Mouse (Mus musculus): ENCODE measurements around the gene Cd40. TPM values are rescaled to one million over a fixed set of nuclear protein-coding genes. Genes with fewer than 3 reads are reported as not detected.

Gene Cd40
- polyA plus RNA-seq (2014; fragmentation: Nextera tagmentation; extraction: Ambion mirVana): 4.2 and 6.4 TPM in 2 replicates

DNA sequence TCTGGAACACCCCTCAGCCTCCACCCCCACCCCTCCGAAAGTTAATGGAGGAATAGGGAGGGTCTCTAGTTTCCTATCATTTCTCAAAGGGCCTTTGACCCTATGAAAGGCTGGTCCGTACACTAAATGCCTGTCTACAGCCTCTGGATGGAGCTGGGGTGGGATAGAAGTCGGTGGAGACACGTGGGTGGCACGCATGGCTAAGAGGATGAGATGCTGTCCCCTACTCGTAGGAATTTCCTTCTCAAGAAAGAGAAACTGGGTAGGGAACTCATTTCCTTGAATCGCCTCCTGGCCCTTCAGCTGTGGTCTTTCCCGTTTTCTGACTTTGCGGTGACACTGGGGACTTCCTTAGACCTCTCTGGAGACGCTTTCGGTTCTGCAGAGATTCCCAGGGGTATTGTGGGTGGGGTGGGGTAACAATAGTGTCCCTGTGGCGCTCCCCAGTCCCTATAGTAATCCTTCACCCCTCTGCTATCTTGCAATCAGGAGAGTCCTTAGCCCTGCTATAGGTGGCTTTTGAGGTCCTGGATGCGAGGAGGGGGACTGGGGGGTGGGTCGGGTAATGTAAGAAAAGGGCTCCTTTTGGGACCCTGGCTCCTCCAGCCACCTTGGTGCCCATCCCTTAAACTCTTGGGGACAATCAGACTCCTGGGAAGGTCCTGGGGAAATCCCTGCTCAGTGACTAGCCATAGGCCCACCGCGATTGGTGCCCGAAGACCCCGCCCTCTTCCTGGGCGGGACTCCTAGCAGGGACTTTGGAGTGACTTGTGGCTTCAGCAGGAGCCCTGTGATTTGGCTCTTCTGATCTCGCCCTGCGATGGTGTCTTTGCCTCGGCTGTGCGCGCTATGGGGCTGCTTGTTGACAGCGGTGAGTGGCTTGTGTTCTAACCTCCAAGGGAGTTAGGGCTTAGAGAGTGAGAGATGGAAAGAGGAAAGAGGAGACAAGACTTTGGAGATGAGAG lies at the start of gene Cd40:
Cd40 (plus strand) TSS at position 740 of the 965 bp plus-strand sequence.
- H3K27ac ChIP-seq (replicated peaks; ENCODE audit: low read depth, low read length): no peak within 1 kb of the TSS

DNA sequence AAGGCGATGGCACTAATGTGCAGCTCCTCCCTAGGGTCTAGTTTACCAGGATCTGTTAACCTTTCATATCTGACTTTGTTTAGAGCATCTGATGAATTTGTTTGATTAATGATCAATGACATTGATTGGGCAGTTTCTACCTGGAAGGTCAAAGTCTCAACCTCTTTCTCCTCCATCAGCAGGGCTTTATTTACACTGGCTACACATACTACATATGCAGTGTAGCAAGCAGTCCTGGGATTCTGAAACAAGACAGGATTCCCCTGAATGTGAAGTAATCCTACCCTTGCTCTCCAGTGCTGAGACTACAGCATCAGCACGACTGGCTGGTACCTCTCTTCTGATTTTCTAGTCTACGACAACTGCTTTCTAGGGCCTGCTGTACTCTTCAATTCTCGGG lies 48.6 kb upstream of the Cd40 start:
- 93% methylated on average over 4 of the region's 4 CpGs for WGBS
- DNase-seq (ENCODE audit: low spot score): no peak
- H3K4me3 ChIP-seq (ENCODE audit: low read depth, low read length): no peak overlapping the region

More for the DNA sequence above, at the start of gene Cd40:
- no peak within 1 kb of the TSS for H3K9ac ChIP-seq (ENCODE audit: low read depth, low read length)
- peak within 1 kb of the TSS; percentile 44 for H3K4me2 ChIP-seq (ENCODE audit: low read depth, low read length)
- DNase-seq (ENCODE audit: low spot score): peak; percentile 81
- H3K9me3 ChIP-seq (ENCODE audit: control insufficient read depth, low read length): no peaks in the 10 kb centered on the region
- 13% methylated on average over 24 of the region's 25 CpGs for WGBS
- peak; percentile 84 for ATAC-seq (ENCODE audit: low read depth)
- H3K27me3 ChIP-seq (replicated peaks; ENCODE audit: control insufficient read depth, insufficient read depth, low read length): peaks cover 6% of the 10 kb centered on the region; the same call in 1 of the 2 replicates
- peaks cover 5% of the 10 kb centered on the region; the same call in 1 of the 2 replicates for H3K4me1 ChIP-seq (ENCODE audit: control insufficient read depth, insufficient read depth, low read length)
- H3K36me3 ChIP-seq (ENCODE audit: control insufficient read depth, insufficient read depth, low read length): no peaks in the 10 kb centered on the region
- peak within 1 kb of the TSS; percentile 27 for H3K4me3 ChIP-seq (ENCODE audit: low read depth, low read length)

GRCm38 (mm10) chr2:165007986-165008385 lies 47.4 kb upstream of the Cd40 start:
- H3K9me3 ChIP-seq (ENCODE audit: control insufficient read depth, low read length): no peaks in the 10 kb centered on the region
- no peaks in the 10 kb centered on the region for H3K4me1 ChIP-seq (ENCODE audit: control insufficient read depth, insufficient read depth, low read length)
- H3K36me3 ChIP-seq (ENCODE audit: control insufficient read depth, insufficient read depth, low read length): peaks cover 100% of the 10 kb centered on the region
- H3K27ac ChIP-seq (replicated peaks; ENCODE audit: low read depth, low read length): no peak overlapping the region
- WGBS: 100% methylated on average over 1 of the region's 1 CpGs
- no peak overlapping the region for H3K9ac ChIP-seq (ENCODE audit: low read depth, low read length)
- H3K4me3 ChIP-seq (ENCODE audit: low read depth, low read length): no peak overlapping the region
- DNase-seq (ENCODE audit: low spot score): no peak
- H3K4me2 ChIP-seq (ENCODE audit: low read depth, low read length): no peak overlapping the region
- no peak for ATAC-seq (ENCODE audit: low read depth)
- no peaks in the 10 kb centered on the region for H3K27me3 ChIP-seq (replicated peaks; ENCODE audit: control insufficient read depth, insufficient read depth, low read length)

More for the DNA sequence above, 48.6 kb upstream of the Cd40 start:
- Histone ChIP-seq H3K4me1 (ENCODE audit: control insufficient read depth, insufficient read depth, low read length) (no peaks in the 10 kb centered on the region), H3K27me3 (replicated peaks; ENCODE audit: control insufficient read depth, insufficient read depth, low read length) (no peaks in the 10 kb centered on the region), H3K4me2 (ENCODE audit: low read depth, low read length) (no peak overlapping the region), H3K9me3 (ENCODE audit: control insufficient read depth, low read length) (no peaks in the 10 kb centered on the region), H3K36me3 (ENCODE audit: control insufficient read depth, insufficient read depth, low read length) (peaks cover 100% of the 10 kb centered on the region), H3K27ac (replicated peaks; ENCODE audit: low read depth, low read length) (no peak overlapping the region), H3K9ac (ENCODE audit: low read depth, low read length) (no peak overlapping the region)
- no peak for ATAC-seq (ENCODE audit: low read depth)

GRCm38 (mm10) chr2:165009161-165009560 lies 46.3 kb upstream of the Cd40 start:
- ATAC-seq (ENCODE audit: low read depth): no peak
- no peak for DNase-seq (ENCODE audit: low spot score)
- WGBS: 95% methylated on average over 14 of the region's 14 CpGs
- no peak overlapping the region for H3K9ac ChIP-seq (ENCODE audit: low read depth, low read length)
- H3K36me3 ChIP-seq (ENCODE audit: control insufficient read depth, insufficient read depth, low read length): peaks cover 93% of the 10 kb centered on the region
- no peak overlapping the region for H3K4me3 ChIP-seq (ENCODE audit: low read depth, low read length)
- H3K4me1 ChIP-seq (ENCODE audit: control insufficient read depth, insufficient read depth, low read length): no peaks in the 10 kb centered on the region
- no peak overlapping the region for H3K4me2 ChIP-seq (ENCODE audit: low read depth, low read length)
- H3K27me3 ChIP-seq (replicated peaks; ENCODE audit: control insufficient read depth, insufficient read depth, low read length): no peaks in the 10 kb centered on the region
- H3K9me3 ChIP-seq (ENCODE audit: control insufficient read depth, low read length): no peaks in the 10 kb centered on the region
- no peak overlapping the region for H3K27ac ChIP-seq (replicated peaks; ENCODE audit: low read depth, low read length)

DNA sequence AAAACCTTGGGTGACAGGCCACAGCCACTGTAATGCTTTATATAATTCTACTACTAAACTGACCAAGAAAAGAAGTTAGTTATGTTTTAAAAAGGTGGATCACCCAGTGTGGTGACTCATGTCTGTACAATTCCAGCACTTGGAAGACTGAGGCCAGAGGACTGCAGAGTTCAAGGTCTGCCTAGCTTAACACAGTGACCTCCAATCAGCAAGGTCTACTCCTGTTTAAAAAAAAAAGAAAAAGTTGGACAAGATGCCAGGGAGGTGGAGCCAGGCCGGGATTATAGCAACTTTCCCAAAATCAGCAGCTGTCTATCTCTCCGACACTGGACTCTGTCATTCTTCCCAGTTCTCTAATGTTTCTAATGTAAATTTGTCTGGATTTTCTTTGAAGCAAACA lies 45.8 kb upstream of the Cd40 start:
- ATAC-seq (ENCODE audit: low read depth) (no peak), DNase-seq (ENCODE audit: low spot score) (no peak)
- Histone ChIP-seq H3K4me3 (ENCODE audit: low read depth, low read length) (no peak overlapping the region), H3K4me1 (ENCODE audit: control insufficient read depth, insufficient read depth, low read length) (no peaks in the 10 kb centered on the region), H3K27me3 (replicated peaks; ENCODE audit: control insufficient read depth, insufficient read depth, low read length) (no peaks in the 10 kb centered on the region), H3K9me3 (ENCODE audit: control insufficient read depth, low read length) (no peaks in the 10 kb centered on the region), H3K27ac (replicated peaks; ENCODE audit: low read depth, low read length) (no peak overlapping the region), H3K9ac (ENCODE audit: low read depth, low read length) (no peak overlapping the region), H3K4me2 (ENCODE audit: low read depth, low read length) (no peak overlapping the region), H3K36me3 (ENCODE audit: control insufficient read depth, insufficient read depth, low read length) (peaks cover 89% of the 10 kb centered on the region)
- WGBS: 88% methylated on average over 2 of the region's 2 CpGs

DNA sequence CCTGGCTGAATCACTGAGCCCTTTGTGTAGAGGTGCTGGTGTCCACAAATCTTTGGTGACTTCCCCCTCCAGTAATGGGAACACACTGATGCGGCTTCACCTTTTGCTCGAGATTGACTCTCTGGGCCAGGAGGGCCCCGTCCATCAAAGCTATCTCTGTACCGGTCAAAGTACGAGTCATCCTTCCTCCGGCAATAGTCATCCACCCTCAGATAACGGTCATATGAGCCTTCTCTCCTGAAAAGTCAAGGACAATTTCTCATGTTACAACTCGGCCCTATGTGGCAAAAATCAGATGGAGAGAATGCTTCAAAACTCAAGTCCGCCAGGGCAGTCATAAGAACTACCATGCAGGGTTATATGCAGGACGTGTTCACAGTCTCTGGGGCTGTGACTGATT lies 45.1 kb upstream of the Cd40 start:
- Histone ChIP-seq H3K4me3 (ENCODE audit: low read depth, low read length) (no peak overlapping the region), H3K4me2 (ENCODE audit: low read depth, low read length) (no peak overlapping the region), H3K27me3 (replicated peaks; ENCODE audit: control insufficient read depth, insufficient read depth, low read length) (no peaks in the 10 kb centered on the region), H3K27ac (replicated peaks; ENCODE audit: low read depth, low read length) (no peak overlapping the region), H3K9me3 (ENCODE audit: control insufficient read depth, low read length) (no peaks in the 10 kb centered on the region), H3K4me1 (ENCODE audit: control insufficient read depth, insufficient read depth, low read length) (no peaks in the 10 kb centered on the region), H3K36me3 (ENCODE audit: control insufficient read depth, insufficient read depth, low read length) (peaks cover 81% of the 10 kb centered on the region), H3K9ac (ENCODE audit: low read depth, low read length) (no peak overlapping the region)
- DNase-seq (ENCODE audit: low spot score): no peak
- WGBS: 83% methylated on average over 10 of the region's 10 CpGs
- ATAC-seq (ENCODE audit: low read depth): no peak

- no peak overlapping the region for H3K4me3 ChIP-seq (ENCODE audit: low read depth, low read length)
- ATAC-seq (ENCODE audit: low read depth): no peak
- no peaks in the 10 kb centered on the region for H3K9me3 ChIP-seq (ENCODE audit: control insufficient read depth, low read length)
- H3K36me3 ChIP-seq (ENCODE audit: control insufficient read depth, insufficient read depth, low read length): peaks cover 43% of the 10 kb centered on the region
- WGBS: 93% methylated on average over 5 of the region's 5 CpGs
- no peak overlapping the region for H3K27ac ChIP-seq (replicated peaks; ENCODE audit: low read depth, low read length)
- H3K9ac ChIP-seq (ENCODE audit: low read depth, low read length): no peak overlapping the region
- no peak overlapping the region for H3K4me2 ChIP-seq (ENCODE audit: low read depth, low read length)
- no peaks in the 10 kb centered on the region for H3K27me3 ChIP-seq (replicated peaks; ENCODE audit: control insufficient read depth, insufficient read depth, low read length)
- DNase-seq (ENCODE audit: low spot score): no peak
- H3K4me1 ChIP-seq (ENCODE audit: control insufficient read depth, insufficient read depth, low read length): 0 out of 2 replicates have a peak, but pooled peaks cover 3% of the 10 kb centered on the region
These were observed 40.5 kb upstream of the Cd40 start for GRCm38 (mm10) chr2:165014935-165015334.

GRCm38 (mm10) chr2:165020490-165020889 lies 34.9 kb upstream of the Cd40 start:
- Histone ChIP-seq H3K36me3 (ENCODE audit: control insufficient read depth, insufficient read depth, low read length) (peaks cover 20% of the 10 kb centered on the region), H3K27ac (replicated peaks; ENCODE audit: low read depth, low read length) (no peak overlapping the region), H3K4me3 (ENCODE audit: low read depth, low read length) (no peak overlapping the region), H3K4me2 (ENCODE audit: low read depth, low read length) (no peak overlapping the region), H3K9ac (ENCODE audit: low read depth, low read length) (no peak overlapping the region), H3K9me3 (ENCODE audit: control insufficient read depth, low read length) (no peaks in the 10 kb centered on the region), H3K27me3 (replicated peaks; ENCODE audit: control insufficient read depth, insufficient read depth, low read length) (no peaks in the 10 kb centered on the region), H3K4me1 (ENCODE audit: control insufficient read depth, insufficient read depth, low read length) (0 out of 2 replicates have a peak, but pooled peaks cover 3% of the 10 kb centered on the region)
- no peak for DNase-seq (ENCODE audit: low spot score)
- ATAC-seq (ENCODE audit: low read depth): no peak
- WGBS: 93% methylated on average over 3 of the region's 3 CpGs
